Mouse (Mus musculus): ENCODE measurements around the gene Safb. TPM values are rescaled to one million over a fixed set of nuclear protein-coding genes. Genes with fewer than 3 reads are reported as not detected.

Safb gene
- total RNA-seq, 2 experiments from 2014 or later: 39.4 to 46.2 TPM

DNA sequence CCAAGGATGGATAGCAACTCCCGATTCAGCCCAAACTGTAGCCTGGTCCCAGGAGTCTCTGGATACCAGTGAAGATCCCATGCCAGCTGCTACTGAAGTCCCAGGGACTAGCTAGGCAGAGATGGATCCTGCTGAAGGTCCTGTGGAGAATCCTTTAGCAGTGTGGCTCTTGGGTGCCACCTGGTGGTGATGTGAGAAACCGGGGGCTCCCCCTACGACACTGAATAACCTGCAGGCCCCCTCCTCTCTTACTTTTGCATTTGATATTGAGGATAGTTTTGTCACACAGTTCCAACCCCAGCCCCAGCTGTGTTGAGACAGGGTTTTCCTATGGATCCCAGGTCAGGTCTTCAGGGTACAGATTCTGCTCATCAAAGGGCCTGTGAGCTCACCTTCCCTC is 26.2 kb upstream of the Safb start:
- DNase-seq: peak; percentile 61
- intact Hi-C loops (cut with DNase I; ENCODE audit: low total_unique reads): loop anchor here (2.0 kb wide), 1 partner anchor 202 kb away; no protein-coding TSS in a partner anchor

DNA sequence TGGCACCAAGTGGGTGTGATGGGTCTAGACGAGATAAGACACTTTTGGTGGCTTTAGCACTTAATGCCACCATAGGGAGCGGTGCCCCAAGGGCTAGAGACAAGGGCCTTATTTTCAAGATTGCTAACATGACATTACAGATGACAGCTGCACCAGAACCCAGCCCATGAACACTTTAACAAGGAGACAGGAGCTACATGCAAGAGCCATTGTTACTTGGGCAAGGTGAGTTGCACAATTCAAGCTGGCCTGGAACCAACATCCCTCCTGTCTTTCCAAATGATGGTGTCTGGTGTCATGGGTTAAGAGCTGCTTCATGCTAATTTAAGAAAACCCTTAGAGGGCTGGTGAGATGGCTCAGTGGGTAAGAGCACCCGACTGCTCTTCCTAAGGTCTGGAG is 25.2 kb upstream of the Safb start:
- no peak for DNase-seq
- intact Hi-C loops (cut with DNase I; ENCODE audit: low total_unique reads): loop anchor here (2.0 kb wide), 1 partner anchor 203 kb away; no protein-coding TSS in a partner anchor

DNA sequence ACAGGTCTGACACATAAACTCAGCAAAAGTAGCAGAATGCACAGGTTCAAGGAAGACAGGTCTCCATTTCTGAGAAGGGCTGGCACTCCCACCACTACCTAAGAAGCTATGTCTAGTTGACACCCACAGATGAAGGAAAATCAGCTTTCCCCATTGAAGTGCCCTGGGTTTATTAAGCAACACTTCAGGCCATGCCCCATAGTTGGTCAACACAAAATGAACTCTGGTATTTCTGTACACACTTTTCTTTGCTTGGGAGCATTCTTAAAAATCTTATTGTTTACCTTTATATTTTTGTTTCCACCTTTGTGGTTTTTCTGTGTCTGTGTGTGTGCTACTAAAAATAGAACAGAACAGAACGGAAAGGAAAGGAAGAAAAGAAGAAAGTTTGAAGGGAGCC is 24.5 kb upstream of the Safb start:
- DNase-seq: no peak
- intact Hi-C loops (cut with DNase I; ENCODE audit: low total_unique reads): no loop called here

DNA sequence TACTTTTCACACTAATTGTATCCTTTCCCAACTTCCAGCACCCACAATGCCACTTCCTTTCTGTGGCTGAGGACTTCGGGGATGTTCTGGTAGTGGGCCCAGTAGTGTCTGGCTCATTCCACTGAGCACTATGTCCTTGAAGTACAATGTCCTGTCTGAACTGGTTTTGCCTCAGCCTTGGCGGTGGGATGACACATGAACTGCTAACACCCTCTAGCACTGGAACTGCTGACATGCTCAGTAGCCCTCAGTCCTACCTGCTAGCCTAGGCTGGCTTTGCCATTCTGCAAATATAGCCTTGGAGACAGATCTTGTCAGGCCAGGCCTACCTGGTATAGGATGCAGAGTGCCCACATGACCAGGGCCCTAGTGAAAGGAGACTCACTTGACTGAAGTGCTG is 22.8 kb upstream of the Safb start:
- intact Hi-C loops (cut with DNase I; ENCODE audit: low total_unique reads): no loop called here
- no peak for DNase-seq

DNA sequence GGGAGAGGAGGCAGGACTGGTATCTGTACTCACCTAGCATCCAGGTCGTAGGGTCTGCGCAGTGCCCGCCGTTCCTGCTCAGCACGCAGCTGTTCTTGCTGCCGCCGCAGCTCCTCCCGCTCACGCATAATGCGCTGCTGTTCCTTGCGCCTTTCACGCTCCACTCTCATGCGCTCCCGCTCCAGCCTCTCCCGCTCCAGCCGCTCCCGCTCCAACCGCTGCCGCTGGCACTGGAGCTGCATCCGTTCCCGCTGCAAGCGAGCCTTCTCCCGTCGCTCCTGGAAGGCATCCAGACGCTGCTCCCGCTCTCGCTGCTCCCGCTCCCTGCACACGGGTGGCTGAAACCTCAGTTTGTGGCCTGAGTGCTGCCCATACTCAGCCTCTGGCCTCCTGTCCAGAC is 18.3 kb upstream of the Safb start:
- intact Hi-C loops (cut with DNase I; ENCODE audit: low total_unique reads): no loop called here
- no peak for DNase-seq

DNA sequence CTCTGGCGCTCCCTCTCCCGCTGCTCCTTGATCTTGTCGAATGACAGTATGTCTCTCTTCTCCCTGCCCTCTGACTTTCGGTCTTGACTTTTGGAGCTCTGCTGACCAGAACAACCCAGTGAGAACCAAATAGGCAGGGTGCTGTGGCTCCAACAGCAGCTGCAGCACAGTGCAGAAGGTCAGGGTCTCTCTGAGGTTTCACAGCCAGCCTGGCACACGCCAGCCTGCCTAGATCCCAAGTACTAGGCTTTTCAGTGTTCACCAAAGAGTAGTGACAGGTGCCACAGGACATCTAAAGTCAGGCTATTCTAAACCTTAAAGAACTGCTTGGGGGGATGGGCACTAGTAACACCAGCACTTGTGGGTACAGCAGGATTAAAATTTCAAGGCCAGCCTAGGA is 17.7 kb upstream of the Safb start:
- intact Hi-C loops (cut with DNase I; ENCODE audit: low total_unique reads): no loop called here
- no peak for DNase-seq

DNA sequence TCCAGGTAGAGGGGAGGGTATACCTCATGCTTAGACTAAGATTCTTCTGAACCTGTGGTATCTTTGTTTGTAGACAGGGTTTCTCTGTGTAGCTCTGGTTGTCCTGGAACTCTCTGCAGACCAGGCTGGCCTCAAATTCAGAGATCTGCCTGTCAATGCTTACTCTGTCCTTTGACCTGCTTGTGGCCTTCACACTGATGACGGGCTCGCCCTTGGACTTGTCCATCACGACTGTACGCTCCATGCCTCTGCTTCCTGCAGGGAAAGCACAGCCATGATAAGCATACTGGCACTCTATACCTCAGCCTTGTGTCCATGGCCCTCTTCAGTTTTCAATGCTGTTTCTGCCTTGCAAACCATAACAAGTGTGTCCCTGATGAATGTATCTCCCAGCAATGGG is 17.3 kb upstream of the Safb start:
- intact Hi-C loops (cut with DNase I; ENCODE audit: low total_unique reads): no loop called here
- DNase-seq: no peak

DNA sequence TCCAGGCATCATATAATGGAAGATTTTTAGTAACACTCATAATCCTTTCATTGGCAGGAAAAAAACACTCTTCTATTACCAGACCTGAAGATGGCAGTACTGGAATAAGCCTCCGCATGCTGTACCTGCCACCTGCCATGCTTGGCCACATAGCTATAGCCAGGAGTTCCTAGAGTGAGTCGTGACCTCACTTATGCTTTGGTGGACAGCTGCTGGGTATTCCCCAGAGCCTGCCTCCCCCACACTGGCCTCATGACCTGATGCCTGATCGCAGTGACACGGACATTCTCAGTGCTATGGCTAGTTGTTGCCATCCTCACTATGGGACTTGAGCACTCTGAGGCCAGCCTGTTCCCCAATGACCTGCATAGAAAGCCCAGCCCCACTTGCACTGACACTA is 14.3 kb upstream of the Safb start:
- DNase-seq: no peak
- intact Hi-C loops (cut with DNase I; ENCODE audit: low total_unique reads): no loop called here

DNA sequence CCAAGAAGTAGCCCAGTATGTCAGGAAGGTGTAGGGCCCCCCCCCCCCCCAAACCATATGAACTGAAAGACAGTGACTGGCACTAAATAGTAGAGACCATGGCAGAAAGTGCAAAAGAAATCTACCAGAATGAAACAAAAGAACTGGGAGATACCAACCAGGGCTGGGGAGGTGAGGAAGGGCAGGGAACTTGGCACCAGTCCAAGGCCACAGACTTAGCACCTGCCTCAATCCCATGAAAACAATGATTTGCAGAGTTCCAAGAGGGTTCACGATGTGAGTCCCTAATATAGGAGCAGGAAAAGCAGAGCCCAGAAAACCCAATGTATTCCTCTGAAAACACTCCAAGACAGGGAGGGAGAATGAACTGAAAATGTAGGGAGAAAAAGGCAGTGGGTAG is 12.5 kb upstream of the Safb start:
- intact Hi-C loops (cut with DNase I; ENCODE audit: low total_unique reads): no loop called here
- DNase-seq: no peak

DNA sequence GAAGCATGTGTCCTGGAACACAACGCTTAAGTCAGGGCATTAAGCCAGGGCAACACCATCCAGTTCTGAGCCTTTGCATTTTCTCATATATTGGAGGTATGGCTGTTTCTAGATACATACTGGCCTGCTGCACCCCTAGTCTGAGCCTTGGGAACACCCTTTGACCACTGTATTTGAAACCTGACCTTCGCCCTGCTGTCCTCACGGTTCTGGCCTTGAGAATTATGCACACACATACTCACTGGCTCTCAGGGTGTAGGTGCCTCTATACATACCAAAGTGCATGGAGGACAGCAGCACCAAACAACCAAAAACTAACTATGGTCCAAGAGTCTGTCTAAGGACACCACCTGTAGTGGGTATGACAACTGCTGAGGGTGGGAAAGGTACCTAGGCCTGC is 11.7 kb upstream of the Safb start:
- intact Hi-C loops (cut with DNase I; ENCODE audit: low total_unique reads): no loop called here
- no peak for DNase-seq

DNA sequence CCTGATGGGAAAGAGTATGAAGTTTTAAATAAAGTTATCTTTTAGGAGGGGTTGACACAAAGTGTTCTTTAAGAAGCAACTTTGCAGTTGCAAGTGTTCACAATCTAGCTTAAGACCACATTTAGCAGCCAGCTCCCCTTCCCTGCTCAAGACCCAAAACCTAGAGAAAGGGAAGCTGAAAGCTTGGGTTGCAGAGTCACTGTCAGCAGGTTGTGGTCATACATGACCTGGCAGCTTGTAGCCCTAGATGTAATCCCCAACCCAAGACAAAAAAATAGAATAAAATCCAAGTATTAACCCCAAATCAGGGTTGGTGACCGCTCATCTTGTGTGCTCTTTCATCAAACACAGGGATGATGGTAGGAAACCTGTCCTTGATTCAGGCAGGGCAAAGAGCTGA is 1.6 kb upstream of the Safb start:
- no peak for DNase-seq
- intact Hi-C loops (cut with DNase I; ENCODE audit: low total_unique reads): no loop called here

DNA sequence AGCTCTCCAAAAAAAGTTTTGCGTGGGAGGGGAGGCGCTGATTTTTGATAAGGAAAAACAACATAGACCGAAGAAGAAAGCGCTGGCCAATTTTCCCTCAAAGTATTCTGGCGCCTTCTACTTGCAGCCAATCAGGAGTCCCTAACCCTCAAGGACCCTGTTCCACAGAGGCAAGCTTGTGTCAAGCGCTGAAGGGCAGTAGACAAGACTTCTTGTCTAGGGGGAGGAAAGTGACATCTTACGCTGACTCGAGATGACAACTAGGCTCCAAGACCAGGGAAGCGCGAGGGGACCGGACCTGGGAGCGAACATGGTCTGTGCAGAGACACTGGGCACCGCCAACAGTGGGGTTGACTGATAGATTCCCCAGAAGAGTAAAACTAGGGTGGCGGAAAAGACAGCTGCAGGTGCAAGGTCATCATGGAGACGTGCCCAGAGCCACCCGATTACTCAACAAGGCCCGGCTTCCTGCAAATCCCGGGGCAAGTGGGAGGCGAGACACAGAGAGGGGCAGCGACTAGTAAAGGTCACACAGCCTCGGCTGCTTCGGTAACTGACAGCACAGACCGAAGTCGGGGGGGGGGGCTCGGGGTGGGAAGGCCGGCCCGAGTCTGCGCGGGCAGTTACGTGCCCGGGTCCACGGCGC is 891 bp upstream of the Safb start:
- DNase-seq: peak; percentile 71
- intact Hi-C loops (cut with DNase I; ENCODE audit: low total_unique reads): no loop called here

DNA sequence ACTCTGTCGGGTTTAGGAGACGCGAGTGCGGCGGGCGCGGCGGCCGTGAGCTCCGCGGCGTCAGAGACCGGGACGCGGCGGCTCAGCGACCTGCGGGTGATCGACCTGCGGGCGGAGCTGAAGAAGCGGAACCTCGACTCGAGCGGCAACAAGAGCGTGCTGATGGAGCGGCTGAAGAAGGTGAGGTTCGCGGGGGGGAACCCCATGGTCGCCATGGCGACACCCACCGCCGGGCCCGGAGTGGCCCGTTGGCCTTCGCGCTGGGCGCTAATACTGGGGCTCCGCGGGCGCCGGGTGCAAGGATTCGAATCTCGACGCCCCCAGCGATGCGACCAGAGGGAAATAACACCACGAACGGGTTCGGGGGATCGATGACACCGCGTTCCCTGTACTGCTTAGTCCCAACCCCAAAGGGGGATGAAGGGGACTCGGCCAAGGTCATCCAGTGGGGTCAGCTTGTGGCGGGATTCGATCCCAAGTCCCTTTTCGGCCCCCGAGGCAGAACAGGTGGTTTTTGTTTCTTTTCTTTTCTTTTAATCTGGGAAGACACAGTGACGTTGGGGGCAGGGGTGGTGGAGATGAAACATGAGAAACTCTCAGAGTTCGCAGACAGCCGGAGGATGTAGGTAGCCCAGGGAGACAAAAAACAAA is 671 bp downstream of the Safb start:
- intact Hi-C loops (cut with DNase I; ENCODE audit: low total_unique reads): no loop called here

DNA sequence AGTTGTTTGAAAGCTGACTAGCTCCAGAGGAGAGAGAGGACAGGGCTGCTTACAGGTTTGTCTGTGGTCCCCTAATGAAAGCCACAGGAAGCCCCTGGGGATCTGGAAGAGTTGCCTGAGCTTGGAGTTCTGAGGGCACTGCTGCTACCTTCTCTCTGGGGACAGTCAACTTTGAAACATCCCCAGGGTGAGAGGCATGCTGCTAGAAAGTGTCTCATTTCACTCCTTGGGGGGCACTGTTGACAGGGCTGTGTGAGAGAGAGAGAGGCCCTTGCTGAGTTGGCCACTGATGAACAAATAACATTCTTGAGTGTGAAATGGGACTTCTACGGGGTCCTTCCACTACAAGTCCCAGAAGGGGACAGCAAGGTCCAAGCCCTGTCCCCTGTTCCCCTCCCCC is 3.1 kb downstream of the Safb start:
- DNase-seq: no peak
- intact Hi-C loops (cut with DNase I; ENCODE audit: low total_unique reads): no loop called here

More for the DNA sequence above, 671 bp downstream of the Safb start:
- peak; percentile 51 for DNase-seq

DNA sequence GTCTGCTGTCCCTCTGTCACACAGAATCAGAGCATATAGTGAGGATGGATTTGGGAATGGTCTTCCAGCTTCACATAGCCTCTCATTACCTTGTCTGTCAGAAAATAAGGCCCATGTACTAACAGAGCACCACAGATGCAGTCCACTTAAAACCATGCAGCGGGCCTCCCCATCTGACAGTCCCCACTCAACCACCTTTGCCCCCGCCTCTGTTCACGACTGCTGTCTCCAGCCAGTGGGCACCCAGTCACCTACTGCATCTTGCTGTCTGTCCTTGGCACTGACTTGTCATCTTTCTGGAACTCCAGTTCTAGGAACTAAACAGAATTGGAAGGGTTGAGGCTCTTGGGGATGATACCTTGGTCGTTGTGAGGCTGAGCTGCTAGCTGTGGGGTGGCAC is 4.3 kb downstream of the Safb start:
- no peak for DNase-seq
- intact Hi-C loops (cut with DNase I; ENCODE audit: low total_unique reads): no loop called here

DNA sequence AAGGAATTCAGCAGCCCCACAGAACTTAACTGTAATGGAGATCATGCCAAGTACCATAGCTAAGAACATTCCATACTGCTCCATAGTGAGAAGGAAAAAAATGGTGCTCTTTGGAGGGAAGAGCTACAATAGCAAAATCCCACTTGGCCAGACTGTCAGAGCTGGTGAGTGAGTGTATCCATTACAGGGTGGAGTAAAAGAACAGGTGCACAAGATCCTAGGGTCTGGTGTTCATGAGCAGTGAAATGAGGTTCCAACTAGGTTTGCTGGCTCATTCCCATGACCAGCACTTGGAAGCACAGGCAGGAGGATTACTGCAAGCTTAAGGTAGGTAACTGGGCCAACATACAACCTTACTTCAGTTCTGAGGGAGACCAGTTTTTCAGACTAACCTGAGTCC is 7.9 kb downstream of the Safb start:
- intact Hi-C loops (cut with DNase I; ENCODE audit: low total_unique reads): no loop called here

DNA sequence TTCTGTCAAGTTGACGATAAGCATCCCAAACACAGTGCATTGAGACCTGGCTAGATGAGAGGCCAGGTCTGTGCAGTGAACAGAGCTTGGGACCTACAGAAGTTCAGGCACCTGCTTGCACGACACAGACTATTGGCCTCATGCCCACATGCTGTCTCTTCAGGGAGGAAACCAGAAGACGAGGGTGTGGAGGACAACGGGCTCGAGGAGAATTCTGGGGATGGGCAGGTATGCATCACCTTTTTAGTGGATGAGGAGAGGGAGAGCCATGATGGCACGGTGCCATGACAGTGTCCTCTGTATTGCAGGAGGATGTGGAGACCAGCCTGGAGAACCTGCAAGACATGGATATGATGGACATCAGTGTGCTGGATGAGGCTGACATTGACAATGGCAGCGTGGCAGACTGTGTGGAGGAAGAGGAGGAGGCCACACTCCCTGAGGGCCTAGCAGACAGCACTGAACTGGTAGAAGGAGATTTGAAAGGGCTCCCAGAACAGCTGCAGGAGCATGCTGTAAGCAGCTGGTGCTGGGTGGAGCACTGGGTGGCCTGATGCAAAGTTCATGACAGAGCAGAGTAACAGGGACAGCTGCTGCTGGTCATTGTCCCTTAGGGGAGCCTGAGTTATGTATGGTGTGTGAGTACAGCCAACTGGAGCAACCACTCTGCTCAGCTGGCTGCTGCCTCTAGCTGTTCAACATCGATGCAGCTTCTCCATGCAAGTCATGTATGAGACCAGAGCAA is 9.1 kb downstream of the Safb start:
- peak; percentile 55 for DNase-seq
- intact Hi-C loops (cut with DNase I; ENCODE audit: low total_unique reads): no loop called here

More for the DNA sequence above, 7.9 kb downstream of the Safb start:
- no peak for DNase-seq

DNA sequence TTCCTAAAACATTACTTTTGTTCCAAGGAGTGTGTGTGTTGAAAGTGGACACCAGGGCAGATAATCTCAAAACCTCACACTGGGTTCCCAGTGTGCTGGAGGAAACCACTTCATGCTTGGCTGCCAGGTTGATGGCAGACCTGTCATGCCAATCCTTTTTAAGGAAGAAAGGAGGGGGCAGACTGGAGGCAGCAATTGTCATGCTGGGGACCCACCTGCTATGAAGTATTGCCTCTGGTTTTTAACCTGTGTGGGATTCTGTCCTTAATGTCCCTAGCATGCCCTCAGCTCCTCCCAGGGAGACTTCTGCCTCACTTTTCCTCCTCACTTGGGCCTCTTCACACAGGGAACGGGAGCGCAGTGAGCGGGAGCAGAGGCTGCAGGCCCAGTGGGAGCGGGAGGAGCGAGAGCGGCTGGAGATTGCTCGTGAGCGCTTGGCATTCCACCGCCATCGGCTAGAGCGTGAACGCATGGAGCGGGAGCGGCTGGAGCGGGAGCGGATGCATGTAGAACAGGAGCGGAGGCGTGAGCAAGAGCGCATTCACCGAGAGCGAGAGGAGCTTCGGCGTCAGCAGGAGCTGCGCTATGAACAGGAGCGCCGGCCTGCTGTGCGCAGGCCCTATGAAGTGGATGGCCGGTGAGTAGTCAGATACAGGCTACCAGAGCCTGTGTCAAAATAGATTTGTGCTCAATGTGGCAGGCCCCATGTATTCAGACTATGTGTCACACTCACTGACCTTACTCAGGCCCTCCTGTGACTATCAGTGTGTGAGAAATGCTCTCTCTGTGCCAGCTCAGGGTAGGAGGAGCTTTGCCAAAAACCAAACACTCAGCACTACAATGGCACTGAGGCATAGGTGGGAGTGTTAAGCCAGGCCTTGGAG is 18.8 kb downstream of the Safb start:
- DNase-seq: no peak
- intact Hi-C loops (cut with DNase I; ENCODE audit: low total_unique reads): no loop called here

DNA sequence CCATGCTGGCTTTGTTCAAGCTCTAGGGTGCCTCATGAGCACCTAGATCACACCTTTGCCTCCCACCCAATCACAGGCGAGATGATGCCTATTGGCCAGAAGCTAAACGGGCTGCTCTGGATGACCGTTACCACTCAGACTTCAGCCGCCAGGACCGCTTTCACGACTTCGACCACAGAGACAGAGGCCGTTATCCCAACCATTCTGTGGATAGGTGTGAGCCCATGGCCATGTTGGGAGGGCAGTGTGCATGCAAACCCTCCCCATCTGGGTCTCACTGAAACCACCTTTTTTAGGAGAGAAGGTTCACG is 19.4 kb downstream of the Safb start:
- no peak for DNase-seq
- intact Hi-C loops (cut with DNase I; ENCODE audit: low total_unique reads): no loop called here

DNA sequence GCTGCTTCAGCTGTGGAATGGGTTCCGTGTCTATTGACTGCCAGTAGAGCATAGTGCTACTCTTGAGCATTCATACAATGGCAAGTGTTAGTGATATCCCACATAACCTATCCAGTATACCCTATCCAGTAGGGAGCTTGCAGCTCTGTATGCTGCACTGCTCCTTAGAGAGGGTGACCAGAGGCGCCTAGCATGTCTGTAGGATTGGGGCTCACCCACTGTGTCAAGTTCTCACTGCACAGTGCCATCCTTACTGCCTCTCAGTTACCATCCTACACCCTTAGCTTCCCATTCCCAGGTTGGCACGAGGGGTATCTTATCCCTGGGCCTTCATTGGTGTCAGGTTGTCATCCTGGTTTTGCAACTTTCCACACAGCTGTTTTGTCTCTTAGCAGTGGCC is 19.8 kb downstream of the Safb start:
- intact Hi-C loops (cut with DNase I; ENCODE audit: low total_unique reads): no loop called here
- no peak for DNase-seq
